Mouse (Mus musculus): ENCODE measurements around the gene Pold4.

Gene Pold4

GRCm38 (mm10) chr19:4268566-4269361 is 37.1 kb downstream of the Pold4 start, which contains the start of gene Ssh3:
Ssh3 (minus strand) TSS chr19:4269180.
- peak; percentile 23 for DNase-seq (ENCODE audit: low read depth, low spot score)

GRCm38 (mm10) chr19:4270187-4270586 is 38.5 kb downstream of the Pold4 start:
- no peak for DNase-seq (ENCODE audit: low read depth, low spot score)

- no peak for DNase-seq (ENCODE audit: low read depth, low spot score)
These were observed 39.3 kb downstream of the Pold4 start for GRCm38 (mm10) chr19:4270972-4271371.

GRCm38 (mm10) chr19:4279487-4279886 is 47.8 kb downstream of the Pold4 start:
- no peak for DNase-seq (ENCODE audit: low read depth, low spot score)

GRCm38 (mm10) chr19:4280425-4280824 is 48.7 kb downstream of the Pold4 start:
- no peak for DNase-seq (ENCODE audit: low read depth, low spot score)

- peak; percentile 61 for DNase-seq (ENCODE audit: low read depth, low spot score)
These were observed 51.3 kb downstream of the Pold4 start, which contains the start of gene Ankrd13d for GRCm38 (mm10) chr19:4282898-4283553. Ankrd13d (minus strand) TSS chr19:4283137.

Data from retina, postnatal 7 days (tissue).